Mouse (Mus musculus) activated CD4-positive, CD25-positive, alpha-beta regulatory T cell, adult 9 weeks (primary cell): ENCODE results near the gene Frmpd4. TPM values are rescaled to one million over a fixed set of nuclear protein-coding genes. Genes with fewer than 3 reads are reported as not detected.

Source experiments
- polyA plus RNA-seq: library from polyadenylated mRNA; unstranded; fragments of 100-300 nt; shearing (Covaris generic); gene quantifications from one replicate; pipeline ENCODE4 v1.2.1, GENCODE M21; 2017

The Frmpd4 gene
- polyA plus RNA-seq: not detected

GRCm38 (mm10) chrX:168577131-168577530 is at the start of gene Frmpd4:
Gene Frmpd4 (minus strand): TSS chrX:168577231.

Other genes with a start within 250 kb of the Frmpd4 start
- 41.1 TPM for gene Msl3, start 96.7 kb upstream of the Frmpd4 start, polyA plus RNA-seq
- 0.07 TPM for gene Arhgap6, start 217.9 kb upstream of the Frmpd4 start, polyA plus RNA-seq